Mouse (Mus musculus) embryo, embryonic 11 days (tissue): ENCODE results near the gene Sergef.

Experiments used
- DNase-seq: peaks from one replicate; pipeline ENCODE4 v3.0.0-alpha.2; 2015

The Sergef gene

GRCm38 (mm10) chr7:46399676-46400075 is 239.9 kb downstream of the Sergef start:
- no peak for DNase-seq

DNA sequence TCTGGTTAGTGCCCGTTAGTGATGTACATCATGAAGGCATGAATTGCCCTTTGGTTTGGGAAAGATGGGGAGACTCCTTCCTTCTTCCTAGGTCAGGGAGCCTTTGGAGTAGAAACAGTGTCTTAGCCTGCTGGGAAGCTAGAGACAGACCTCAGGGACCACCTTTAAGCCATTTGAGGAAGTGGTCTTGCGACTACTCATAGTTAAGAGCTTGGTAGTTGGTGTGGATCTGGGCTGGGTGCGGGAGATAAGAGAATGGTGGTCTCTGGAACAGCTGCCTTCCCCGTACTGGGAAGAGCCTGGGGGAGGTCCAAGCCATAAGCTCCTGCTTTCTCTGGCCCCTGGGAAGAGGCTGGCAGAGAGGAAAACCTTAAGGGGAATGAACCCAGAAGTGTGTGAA is 241.0 kb downstream of the Sergef start:
- no peak for DNase-seq

DNA sequence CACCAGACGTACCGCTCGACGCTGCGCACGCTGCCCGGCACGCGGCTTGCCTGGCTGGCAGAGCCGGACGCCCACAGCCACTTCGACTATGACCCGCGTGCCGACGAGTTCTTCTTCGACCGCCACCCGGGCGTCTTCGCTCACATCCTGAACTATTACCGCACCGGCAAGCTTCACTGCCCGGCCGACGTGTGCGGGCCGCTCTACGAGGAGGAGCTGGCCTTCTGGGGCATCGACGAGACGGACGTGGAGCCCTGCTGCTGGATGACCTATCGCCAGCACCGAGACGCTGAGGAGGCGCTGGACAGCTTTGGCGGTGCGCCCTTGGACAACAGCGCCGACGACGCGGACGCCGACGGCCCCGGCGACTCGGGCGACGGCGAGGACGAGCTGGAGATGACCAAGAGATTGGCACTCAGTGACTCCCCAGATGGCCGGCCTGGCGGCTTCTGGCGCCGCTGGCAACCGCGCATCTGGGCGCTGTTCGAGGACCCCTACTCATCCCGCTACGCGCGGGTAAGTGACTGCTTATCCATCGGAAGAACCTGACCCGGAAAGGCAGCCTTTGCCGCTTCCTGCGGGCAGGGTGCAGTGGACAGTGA is 241.8 kb downstream of the Sergef start:
- DNase-seq: no peak

DNA sequence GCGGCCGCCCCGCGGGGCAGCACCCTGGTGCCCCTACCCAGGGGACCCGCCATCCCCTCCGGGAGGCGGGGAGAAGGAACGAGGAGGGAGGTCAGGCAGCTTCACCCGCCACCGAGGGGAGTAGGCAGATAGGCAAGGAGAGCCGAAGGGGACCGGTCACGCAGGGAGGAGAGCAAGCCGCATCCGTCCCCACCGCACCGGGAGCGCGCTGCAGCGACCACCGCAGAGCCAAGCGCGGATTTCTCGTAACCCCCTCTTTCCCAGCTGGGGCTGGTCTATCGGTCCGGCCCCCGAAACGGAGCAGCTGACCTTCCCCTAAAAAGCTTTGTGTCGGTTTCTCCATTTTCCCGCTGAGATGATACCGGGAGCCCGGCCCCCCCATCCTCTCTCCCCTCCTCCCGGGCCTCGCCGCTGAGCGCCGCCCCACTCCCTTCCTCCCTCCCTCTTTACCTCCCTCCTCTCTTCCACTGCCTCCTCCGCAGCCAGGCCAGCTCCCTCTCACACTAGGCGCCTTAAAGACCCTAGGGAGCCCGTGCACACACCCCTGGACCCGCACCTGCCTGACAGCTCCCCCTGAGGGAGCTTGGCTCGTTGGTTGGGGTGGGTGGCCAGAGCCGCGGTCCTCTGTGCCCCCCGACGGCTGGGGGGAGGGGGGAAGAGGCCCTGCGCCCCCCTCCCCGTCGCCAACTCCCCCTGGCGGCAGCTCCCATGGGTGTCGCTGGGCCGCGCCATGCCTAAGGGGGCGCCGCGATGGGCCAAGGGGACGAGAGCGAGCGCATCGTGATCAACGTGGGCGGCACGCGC is 242.5 kb downstream of the Sergef start:
- peak; percentile 34 for DNase-seq

DNA sequence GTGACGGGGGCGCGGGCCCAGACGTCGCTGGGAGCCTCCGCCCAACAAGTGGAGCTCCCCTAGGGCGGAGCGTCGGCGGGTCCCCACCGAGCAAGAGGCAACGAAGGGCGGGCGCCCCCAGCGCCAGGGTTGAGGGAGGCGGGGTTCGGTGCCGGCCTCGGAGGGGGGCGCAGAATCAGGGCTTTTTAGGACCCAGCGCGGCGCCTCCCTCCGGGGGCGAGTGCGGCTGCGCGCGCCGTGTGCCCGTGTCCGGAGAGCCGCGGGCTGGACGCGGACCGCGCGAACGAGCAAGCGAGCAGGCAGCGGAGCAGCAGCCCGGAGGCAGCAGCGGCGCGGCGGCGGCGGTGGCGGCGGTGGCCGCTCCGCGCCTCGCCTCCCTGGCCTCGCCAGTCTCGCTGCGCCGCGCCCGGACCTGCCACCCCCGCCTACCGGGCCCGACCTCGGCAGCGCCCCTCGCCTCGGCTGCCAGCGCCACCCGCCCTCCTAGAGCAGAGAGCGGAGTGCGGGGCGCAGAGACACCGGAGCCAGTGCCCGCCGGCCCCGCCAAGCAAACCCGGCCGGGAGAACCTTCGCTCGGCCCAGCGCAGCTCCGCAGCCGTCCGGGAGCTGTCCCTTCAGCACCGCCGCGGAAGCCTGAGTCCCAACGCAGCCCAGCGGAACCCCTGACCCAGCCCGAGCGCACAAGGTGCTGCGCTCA is 243.2 kb downstream of the Sergef start, which contains the start of gene Kcnc1:
Gene Kcnc1, plus strand, starts transcription at position 267 of the 697 bp plus-strand sequence.
- peak; percentile 89 for DNase-seq

DNA sequence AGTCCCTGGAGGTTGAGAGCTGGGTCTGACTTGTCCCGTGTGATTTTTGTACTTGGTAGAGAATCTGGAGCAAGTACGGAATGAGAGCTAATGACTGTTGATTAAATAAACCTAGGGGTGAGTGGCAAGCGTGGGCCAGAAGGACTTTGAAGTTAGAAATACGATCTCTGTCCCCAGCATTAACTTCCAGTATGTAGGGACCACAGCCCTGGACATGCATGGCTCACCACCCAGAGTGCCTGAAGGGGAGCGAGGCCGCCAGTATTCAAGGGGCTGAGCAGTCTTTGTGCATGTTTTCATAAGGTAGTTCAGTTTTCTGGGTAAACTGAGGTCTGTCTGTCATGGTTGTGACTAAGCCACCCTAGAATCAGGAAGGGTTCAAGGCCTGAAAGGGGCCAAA is 244.0 kb downstream of the Sergef start:
- no peak for DNase-seq

GRCm38 (mm10) chr7:46394933-46395332 is 244.7 kb downstream of the Sergef start:
- no peak for DNase-seq

GRCm38 (mm10) chr7:46393718-46394511 is 245.7 kb downstream of the Sergef start:
- DNase-seq: no peak
